Mouse (Mus musculus): ENCODE measurements at regions not wholly inside any gene's neighbourhood (a gene's known extent, or its start where the extent isn't known, plus 50 kb on each side); places are given as distances from the start of the nearest gene placed in this dataset.

GRCm38 (mm10) chr4:105972736-105973135 is 183.1 kb downstream of the Gm12728 start:
- Histone ChIP-seq H3K4me3 (no peak overlapping the region), H3K4me1 (no peaks in the 10 kb centered on the region), H3K36me3 (no peaks in the 10 kb centered on the region), H3K4me2 (no peak overlapping the region), H3K9me3 (no peaks in the 10 kb centered on the region), H3K9ac (no peak overlapping the region), H3K27me3 (replicated peaks) (no peaks in the 10 kb centered on the region), H3K27ac (replicated peaks) (no peak overlapping the region)
- 70% methylated on average over 3 of the region's 3 CpGs for WGBS
- ATAC-seq (ENCODE audit: extremely low read depth, insufficient number of reproducible peaks, low FRiP score, low TSS enrichment), result no peak

- no peak for ATAC-seq (ENCODE audit: extremely low read depth, insufficient number of reproducible peaks, low FRiP score, low TSS enrichment)
- no peak overlapping the region for H3K4me3 ChIP-seq
- WGBS, result 48% methylated on average over 6 of the region's 6 CpGs
- no peak overlapping the region for H3K27ac ChIP-seq (replicated peaks)
- no peak overlapping the region for H3K4me2 ChIP-seq
- H3K27me3 ChIP-seq (replicated peaks), result no peaks in the 10 kb centered on the region
- H3K36me3 ChIP-seq, result no peaks in the 10 kb centered on the region
- no peaks in the 10 kb centered on the region for H3K9me3 ChIP-seq
- no peak overlapping the region for H3K9ac ChIP-seq
- H3K4me1 ChIP-seq, result no peaks in the 10 kb centered on the region
These were observed 184.2 kb downstream of the Gm12728 start for GRCm38 (mm10) chr4:105973769-105974397.

- 70% methylated on average over 4 of the region's 4 CpGs for WGBS
These were observed 185.3 kb downstream of the Gm12728 start for GRCm38 (mm10) chr4:105974948-105975347.

GRCm38 (mm10) chr4:105979048-105979447 is 189.4 kb downstream of the Gm12728 start:
- WGBS, result 74% methylated on average over 5 of the region's 5 CpGs
- no peak for ATAC-seq (ENCODE audit: extremely low read depth, insufficient number of reproducible peaks, low FRiP score, low TSS enrichment)
- no peaks in the 10 kb centered on the region for H3K4me1 ChIP-seq
- H3K9me3 ChIP-seq, result no peaks in the 10 kb centered on the region
- H3K27ac ChIP-seq (replicated peaks), result no peak overlapping the region
- no peak overlapping the region for H3K9ac ChIP-seq
- no peaks in the 10 kb centered on the region for H3K36me3 ChIP-seq
- H3K4me2 ChIP-seq, result no peak overlapping the region
- H3K27me3 ChIP-seq (replicated peaks), result no peaks in the 10 kb centered on the region
- H3K4me3 ChIP-seq, result no peak overlapping the region

More at GRCm38 (mm10) chr4:105974948-105975347, 185.3 kb downstream of the Gm12728 start:
- H3K9ac ChIP-seq, result no peak overlapping the region
- H3K4me3 ChIP-seq, result no peak overlapping the region
- H3K9me3 ChIP-seq, result no peaks in the 10 kb centered on the region
- no peaks in the 10 kb centered on the region for H3K36me3 ChIP-seq
- no peaks in the 10 kb centered on the region for H3K27me3 ChIP-seq (replicated peaks)
- no peaks in the 10 kb centered on the region for H3K4me1 ChIP-seq
- ATAC-seq (ENCODE audit: extremely low read depth, insufficient number of reproducible peaks, low FRiP score, low TSS enrichment), result no peak
- H3K4me2 ChIP-seq, result no peak overlapping the region
- no peak overlapping the region for H3K27ac ChIP-seq (replicated peaks)

GRCm38 (mm10) chr4:105983018-105983417 is 193.3 kb downstream of the Gm12728 start:
- ATAC-seq (ENCODE audit: extremely low read depth, insufficient number of reproducible peaks, low FRiP score, low TSS enrichment), result no peak
- H3K27me3 ChIP-seq (replicated peaks), result no peaks in the 10 kb centered on the region
- no peak overlapping the region for H3K9ac ChIP-seq
- no peak overlapping the region for H3K27ac ChIP-seq (replicated peaks)
- H3K9me3 ChIP-seq, result no peaks in the 10 kb centered on the region
- H3K4me1 ChIP-seq, result no peaks in the 10 kb centered on the region
- H3K36me3 ChIP-seq, result no peaks in the 10 kb centered on the region
- no peak overlapping the region for H3K4me2 ChIP-seq
- no peak overlapping the region for H3K4me3 ChIP-seq
- 50% methylated on average over 1 of the region's 1 CpGs for WGBS

GRCm38 (mm10) chr4:105987963-105988602 is 198.4 kb downstream of the Gm12728 start:
- Histone ChIP-seq H3K9me3 (no peaks in the 10 kb centered on the region), H3K9ac (no peak overlapping the region), H3K27ac (replicated peaks) (no peak overlapping the region), H3K27me3 (replicated peaks) (no peaks in the 10 kb centered on the region), H3K36me3 (no peaks in the 10 kb centered on the region), H3K4me2 (no peak overlapping the region), H3K4me3 (no peak overlapping the region), H3K4me1 (no peaks in the 10 kb centered on the region)
- WGBS, result 59% methylated on average over 5 of the region's 5 CpGs
- ATAC-seq (ENCODE audit: extremely low read depth, insufficient number of reproducible peaks, low FRiP score, low TSS enrichment), result no peak

GRCm38 (mm10) chr4:105992581-105993127 is 203.0 kb downstream of the Gm12728 start:
- ATAC-seq (ENCODE audit: extremely low read depth, insufficient number of reproducible peaks, low FRiP score, low TSS enrichment), result no peak
- H3K4me2 ChIP-seq, result no peak overlapping the region
- 0 out of 2 replicates have a peak, but pooled peaks cover 2% of the 10 kb centered on the region for H3K4me1 ChIP-seq
- no peaks in the 10 kb centered on the region for H3K9me3 ChIP-seq
- 73% methylated on average over 6 of the region's 6 CpGs for whole genome bisulfite sequencing
- no peaks in the 10 kb centered on the region; the same call in 1 of the 2 replicates for H3K27me3 ChIP-seq (replicated peaks)
- no peak overlapping the region for H3K4me3 ChIP-seq
- no peaks in the 10 kb centered on the region for H3K36me3 ChIP-seq
- no peak overlapping the region for H3K27ac ChIP-seq (replicated peaks)
- H3K9ac ChIP-seq, result no peak overlapping the region

GRCm38 (mm10) chr4:105994390-105994798 is 204.7 kb downstream of the Gm12728 start:
- Histone ChIP-seq H3K9me3 (no peaks in the 10 kb centered on the region), H3K27me3 (replicated peaks) (no peaks in the 10 kb centered on the region; the same call in 1 of the 2 replicates), H3K4me1 (0 out of 2 replicates have a peak, but pooled peaks cover 2% of the 10 kb centered on the region), H3K4me2 (no peak overlapping the region), H3K9ac (no peak overlapping the region), H3K27ac (replicated peaks) (no peak overlapping the region), H3K4me3 (no peak overlapping the region), H3K36me3 (no peaks in the 10 kb centered on the region)
- WGBS, result 67% methylated on average over 14 of the region's 14 CpGs
- no peak for ATAC-seq (ENCODE audit: extremely low read depth, insufficient number of reproducible peaks, low FRiP score, low TSS enrichment)

GRCm38 (mm10) chr4:105996060-105996459 is 206.4 kb downstream of the Gm12728 start:
- no peaks in the 10 kb centered on the region for H3K36me3 ChIP-seq
- H3K9me3 ChIP-seq, result no peaks in the 10 kb centered on the region
- H3K27ac ChIP-seq (replicated peaks), result no peak overlapping the region
- 43% methylated on average over 4 of the region's 4 CpGs for WGBS
- H3K4me1 ChIP-seq, result 0 out of 2 replicates have a peak, but pooled peaks cover 2% of the 10 kb centered on the region
- H3K27me3 ChIP-seq (replicated peaks), result no peaks in the 10 kb centered on the region; the same call in 1 of the 2 replicates
- no peak overlapping the region for H3K4me2 ChIP-seq
- no peak for ATAC-seq (ENCODE audit: extremely low read depth, insufficient number of reproducible peaks, low FRiP score, low TSS enrichment)
- no peak overlapping the region for H3K9ac ChIP-seq
- H3K4me3 ChIP-seq, result no peak overlapping the region

GRCm38 (mm10) chr4:105996893-105997630 is 207.4 kb downstream of the Gm12728 start:
- WGBS, result 67% methylated on average over 3 of the region's 3 CpGs
- ATAC-seq (ENCODE audit: extremely low read depth, insufficient number of reproducible peaks, low FRiP score, low TSS enrichment), result no peak
- Histone ChIP-seq H3K27me3 (replicated peaks) (no peaks in the 10 kb centered on the region; the same call in 1 of the 2 replicates), H3K27ac (replicated peaks) (no peak overlapping the region), H3K9ac (no peak overlapping the region), H3K36me3 (no peaks in the 10 kb centered on the region), H3K4me3 (no peak overlapping the region), H3K4me2 (no peak overlapping the region), H3K4me1 (0 out of 2 replicates have a peak, but pooled peaks cover 2% of the 10 kb centered on the region), H3K9me3 (no peaks in the 10 kb centered on the region)

- no peak overlapping the region for H3K4me2 ChIP-seq
- no peak for ATAC-seq (ENCODE audit: extremely low read depth, insufficient number of reproducible peaks, low FRiP score, low TSS enrichment)
- 75% methylated on average over 3 of the region's 3 CpGs for WGBS
These were observed 212.8 kb downstream of the Gm12728 start for GRCm38 (mm10) chr4:106002516-106002915.

More at GRCm38 (mm10) chr4:106002516-106002915, 212.8 kb downstream of the Gm12728 start:
- H3K4me3 ChIP-seq, result no peak overlapping the region
- no peak overlapping the region for H3K27ac ChIP-seq (replicated peaks)
- no peak overlapping the region for H3K9ac ChIP-seq
- no peaks in the 10 kb centered on the region for H3K36me3 ChIP-seq
- 0 out of 2 replicates have a peak, but pooled peaks cover 5% of the 10 kb centered on the region for H3K9me3 ChIP-seq
- H3K4me1 ChIP-seq, result no peaks in the 10 kb centered on the region
- H3K27me3 ChIP-seq (replicated peaks), result peaks cover 2% of the 10 kb centered on the region; the same call in 1 of the 2 replicates
